Mouse (Mus musculus) 3T3-L1 (cell line): Measurements from ENCODE around the gene Wdr49.

ENCODE experiments used
- DNase-seq: peaks from one replicate; pipeline ENCODE4 v3.0.0-alpha.2; 2015; ENCODE audit warnings: low read depth, low spot score

Wdr49 gene

GRCm38 (mm10) chr3:75482056-75482455 is at the start of gene Wdr49:
Gene Wdr49 (minus strand): TSS chr3:75482156.
- DNase-seq, result no peak

GRCm38 (mm10) chr3:75531074-75531473 is 49.1 kb upstream of the Wdr49 start:
- DNase-seq, result no peak

- no peak for DNase-seq
Observed at GRCm38 (mm10) chr3:75522527-75522926, 40.6 kb upstream of the Wdr49 start.

- no peak for DNase-seq
Observed at GRCm38 (mm10) chr3:75521314-75521713, 39.4 kb upstream of the Wdr49 start.

- peak; percentile 74 for DNase-seq
Observed at GRCm38 (mm10) chr3:75517631-75518250, 35.8 kb upstream of the Wdr49 start.

GRCm38 (mm10) chr3:75498961-75499960 is 17.3 kb upstream of the Wdr49 start:
- peak; percentile 85 for DNase-seq

- peak; percentile 27 for DNase-seq
Observed at GRCm38 (mm10) chr3:75492913-75493312, 11.0 kb upstream of the Wdr49 start.

- no peak for DNase-seq
Observed at GRCm38 (mm10) chr3:75475106-75475505, 6.8 kb downstream of the Wdr49 start.

GRCm38 (mm10) chr3:75474657-75475056 is 7.3 kb downstream of the Wdr49 start:
- DNase-seq, result no peak

- no peak for DNase-seq
Observed at GRCm38 (mm10) chr3:75468154-75468553, 13.8 kb downstream of the Wdr49 start.

- DNase-seq, result no peak
Observed at GRCm38 (mm10) chr3:75430564-75431181, 51.3 kb downstream of the Wdr49 start.

GRCm38 (mm10) chr3:75395918-75396317 is 86.0 kb downstream of the Wdr49 start:
- DNase-seq, result no peak

GRCm38 (mm10) chr3:75395121-75395895 is 86.6 kb downstream of the Wdr49 start:
- no peak for DNase-seq

- no peak for DNase-seq
Observed at GRCm38 (mm10) chr3:75394487-75394886, 87.5 kb downstream of the Wdr49 start.

- DNase-seq, result no peak
Observed at GRCm38 (mm10) chr3:75381776-75382175, 100.2 kb downstream of the Wdr49 start.

GRCm38 (mm10) chr3:75353972-75354371 is 128.0 kb downstream of the Wdr49 start:
- DNase-seq, result no peak

GRCm38 (mm10) chr3:75337196-75337595 is 144.8 kb downstream of the Wdr49 start:
- no peak for DNase-seq

- peak; percentile 20 for DNase-seq
Observed at GRCm38 (mm10) chr3:75320999-75321398, 161.0 kb downstream of the Wdr49 start.

- no peak for DNase-seq
Observed at GRCm38 (mm10) chr3:75308861-75309260, 173.1 kb downstream of the Wdr49 start.

- DNase-seq, result no peak
Observed at GRCm38 (mm10) chr3:75308228-75308627, 173.7 kb downstream of the Wdr49 start.

GRCm38 (mm10) chr3:75305584-75305983 is 176.4 kb downstream of the Wdr49 start:
- DNase-seq, result no peak
